Mouse (Mus musculus) ES-E14 (cell line): ENCODE results near the gene Mitf. TPM values are rescaled to one million over a fixed set of nuclear protein-coding genes. Genes with fewer than 3 reads are reported as not detected.

Source experiments
- DNase-seq: peaks from one replicate; pipeline ENCODE4 v3.0.0-alpha.2; 2013; ENCODE audit warnings: low read depth, low spot score
- H3K27ac ChIP-seq: 2 replicates; pipeline ENCODE4 v1.5.1; 2012; ENCODE audit warnings: low read depth, mild to moderate bottlenecking, low read length, moderate library complexity, mixed read lengths; ENCODE audit not compliant: poor library complexity, insufficient read depth, severe bottlenecking
- H3K36me3 ChIP-seq: 2 replicates; pipeline ENCODE4 v1.6.1; 2012; ENCODE audit warnings: mild to moderate bottlenecking, low read length, moderate library complexity, mixed read lengths; ENCODE audit not compliant: control insufficient read depth, poor library complexity, insufficient read depth, severe bottlenecking
- H3K4me1 ChIP-seq, 2 experiments: fragments of 150-350 bp in 1 of 2; sonication (generic) in 1 of 2; 2 replicates each; pipeline ENCODE4 v1.6.1; 2012; ENCODE audit warnings: low read length in 2 of 2, mild to moderate bottlenecking in 1 of 2, mixed read lengths in 1 of 2; ENCODE audit not compliant: control insufficient read depth in 2 of 2, insufficient read depth in 2 of 2, poor library complexity in 1 of 2
- H3K4me3 ChIP-seq, 2 experiments: fragments of 150-350 bp in 1 of 2; sonication (generic) in 1 of 2; 2 replicates each; pipeline ENCODE4 v1.5.1; 2012; ENCODE audit warnings: low read length in 2 of 2, low read depth in 1 of 2, mild to moderate bottlenecking in 1 of 2, mixed read lengths in 1 of 2; ENCODE audit not compliant: insufficient read depth in 1 of 2, poor library complexity in 1 of 2, severe bottlenecking in 1 of 2
- H3K9ac ChIP-seq: 2 replicates; pipeline ENCODE4 v1.6.1; 2012; ENCODE audit warnings: low read depth, mild to moderate bottlenecking, low read length, mixed read lengths; ENCODE audit not compliant: poor library complexity, insufficient read depth, severe bottlenecking
- H3K9me3 ChIP-seq: fragments of 150-350 bp; sonication (generic); 2 replicates; pipeline ENCODE4 v1.6.1; 2012; ENCODE audit warnings: low read depth, mild to moderate bottlenecking, low read length; ENCODE audit not compliant: control insufficient read depth, insufficient read depth
- CHD2 ChIP-seq: IDR thresholded peaks from 2 replicates; pipeline ENCODE4 v1.6.1; 2014; ENCODE audit warnings: mild to moderate bottlenecking, low read depth, low read length, inconsistent platforms
- HCFC1 ChIP-seq: IDR thresholded peaks from 2 replicates; pipeline ENCODE4 v1.6.1; 2012; ENCODE audit warnings: low read length, inconsistent platforms, borderline replicate concordance; ENCODE audit not compliant: insufficient read depth
- MAFK ChIP-seq: IDR thresholded peaks from 2 replicates; pipeline ENCODE4 v1.6.1; 2014; ENCODE audit warnings: mild to moderate bottlenecking, low read depth, low read length, inconsistent platforms; ENCODE audit not compliant: insufficient read depth
- ZC3H11A ChIP-seq: IDR thresholded peaks from 2 replicates; pipeline ENCODE4 v1.6.1; 2012; ENCODE audit warnings: low read depth, mild to moderate bottlenecking, inconsistent platforms, low read length, borderline replicate concordance
- ZNF384 ChIP-seq: IDR thresholded peaks from 2 replicates; pipeline ENCODE4 v1.6.1; 2012; ENCODE audit warnings: low read depth, low read length, inconsistent platforms
- in situ Hi-C, 2 experiments: fragments of 600-800 bp; cut with MboI; formaldehyde crosslinking; loops; one replicate each; pipeline ENCODE4 v1.15.1; 2025; ENCODE audit warnings: low sequenced_read_pairs in 2 of 2, inconsistent platforms in 1 of 2; ENCODE audit not compliant: unreplicated experiment in 2 of 2
- total RNA-seq: library from RNA; depleted of rRNA; stranded (reverse); fragments of 300-350 nt; gene quantifications from 2 replicates; pipeline ENCODE4 v1.2.3, GENCODE M21; 2012

Mitf gene
- total RNA-seq, 1 experiment: 9.3 TPM

GRCm38 (mm10) chr6:98023876-98024275 lies 217.0 kb downstream of the Mitf start:
- Histone ChIP-seq H3K9me3 (no peaks in the 10 kb centered on the region), H3K27ac (no peak overlapping the region), H3K9ac (no peak overlapping the region), H3K4me3 (no peak overlapping the region), H3K4me1 (no peaks in the 10 kb centered on the region), H3K36me3 (no peaks in the 10 kb centered on the region)
- TF ChIP-seq MAFK (no peak), ZC3H11A (no peak), ZNF384 (no peak), CHD2 (no peak), HCFC1 (no peak)
- DNase-seq: no peak
- in situ Hi-C loops: no loop called here

- in situ Hi-C loops: no loop called here
- H3K9ac ChIP-seq: no peak overlapping the region
- H3K36me3 ChIP-seq: no peaks in the 10 kb centered on the region
- H3K9me3 ChIP-seq: no peaks in the 10 kb centered on the region
- no peak overlapping the region for H3K27ac ChIP-seq
- DNase-seq: no peak
- H3K4me1 ChIP-seq: no peaks in the 10 kb centered on the region
- no peak for TF ChIP-seq ZNF384
- no peak for TF ChIP-seq HCFC1
- TF ChIP-seq CHD2: no peak
- no peak for TF ChIP-seq MAFK
- TF ChIP-seq ZC3H11A: no peak
- no peak overlapping the region for H3K4me3 ChIP-seq
These were observed 231.7 kb downstream of the Mitf start for GRCm38 (mm10) chr6:98038513-98038912.

- H3K4me1 ChIP-seq: no peaks in the 10 kb centered on the region
- H3K9ac ChIP-seq: no peak overlapping the region
- H3K9me3 ChIP-seq: no peaks in the 10 kb centered on the region
- no peaks in the 10 kb centered on the region for H3K36me3 ChIP-seq
- H3K4me3 ChIP-seq: no peak overlapping the region
- no peak for DNase-seq
- no peak overlapping the region for H3K27ac ChIP-seq
- in situ Hi-C loops: no loop called here
- no peak for TF ChIP-seq MAFK
- TF ChIP-seq CHD2: no peak
These were observed 234.9 kb downstream of the Mitf start for GRCm38 (mm10) chr6:98041795-98042194.

GRCm38 (mm10) chr6:98046295-98047108 lies 239.7 kb downstream of the Mitf start:
- no peak overlapping the region for H3K4me3 ChIP-seq
- H3K4me1 ChIP-seq: no peaks in the 10 kb centered on the region
- no peak for DNase-seq
- TF ChIP-seq ZNF384 (no peak), MAFK (no peak), CHD2 (no peak), HCFC1 (no peak), ZC3H11A (no peak)
- no peak overlapping the region for H3K9ac ChIP-seq
- H3K9me3 ChIP-seq: no peaks in the 10 kb centered on the region
- no peaks in the 10 kb centered on the region for H3K36me3 ChIP-seq
- in situ Hi-C loops: no loop called here
- no peak overlapping the region for H3K27ac ChIP-seq

GRCm38 (mm10) chr6:98047741-98048140 lies 240.9 kb downstream of the Mitf start:
- TF ChIP-seq ZC3H11A (no peak), MAFK (no peak), HCFC1 (no peak), CHD2 (no peak), ZNF384 (no peak)

More at GRCm38 (mm10) chr6:98047741-98048140, 240.9 kb downstream of the Mitf start:
- Histone ChIP-seq H3K4me3 (no peak overlapping the region), H3K4me1 (no peaks in the 10 kb centered on the region), H3K9ac (no peak overlapping the region), H3K9me3 (no peaks in the 10 kb centered on the region), H3K36me3 (no peaks in the 10 kb centered on the region), H3K27ac (no peak overlapping the region)
- no peak for DNase-seq
- in situ Hi-C loops: no loop called here
